Mouse (Mus musculus) c-Kit-positive CD71-positive TER-119-negative erythroid progenitor cells, embryonic 14.5 days (primary cell): ENCODE measurements around the gene Pcf11.

ENCODE experiments used
- DNase-seq: peaks from one replicate; pipeline ENCODE4 v3.0.0-alpha.2; 2013; ENCODE audit warnings: low read depth

The Pcf11 gene

DNA sequence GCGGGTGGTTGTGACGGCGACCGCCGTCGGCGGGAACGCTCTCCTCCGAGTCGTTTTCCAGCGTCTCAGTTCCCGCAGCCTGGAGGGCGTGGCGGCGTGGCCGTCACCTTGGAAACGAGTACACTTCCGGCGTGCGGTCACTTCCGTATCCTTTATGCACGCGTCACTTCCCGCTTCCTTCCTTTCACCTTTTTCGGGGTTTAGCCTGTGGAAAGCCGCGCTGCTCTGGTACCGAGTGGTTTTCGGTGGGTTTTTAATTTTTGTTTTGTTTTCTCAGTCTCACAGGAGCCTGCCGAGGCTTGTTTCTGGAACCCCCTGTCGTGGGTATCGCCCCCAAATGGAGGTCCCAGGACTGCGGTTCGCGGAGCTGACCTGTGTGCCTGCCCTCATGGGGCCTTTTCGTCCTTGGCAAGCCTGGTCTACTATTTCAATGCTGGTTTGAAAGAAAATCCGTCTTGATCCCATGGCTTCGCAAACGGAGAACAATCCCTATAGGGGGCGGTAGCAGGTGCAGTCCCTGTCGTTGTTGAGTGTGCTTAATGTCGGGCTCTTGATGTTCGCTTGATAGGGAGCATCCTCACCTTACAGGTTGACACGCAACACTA is 32.6 kb downstream of the Pcf11 start, which contains the start of gene Ankrd42:
TSS of gene Ankrd42 (minus strand) at position 122 of the 605 bp plus-strand sequence.
- peak; percentile 86 for DNase-seq

DNA sequence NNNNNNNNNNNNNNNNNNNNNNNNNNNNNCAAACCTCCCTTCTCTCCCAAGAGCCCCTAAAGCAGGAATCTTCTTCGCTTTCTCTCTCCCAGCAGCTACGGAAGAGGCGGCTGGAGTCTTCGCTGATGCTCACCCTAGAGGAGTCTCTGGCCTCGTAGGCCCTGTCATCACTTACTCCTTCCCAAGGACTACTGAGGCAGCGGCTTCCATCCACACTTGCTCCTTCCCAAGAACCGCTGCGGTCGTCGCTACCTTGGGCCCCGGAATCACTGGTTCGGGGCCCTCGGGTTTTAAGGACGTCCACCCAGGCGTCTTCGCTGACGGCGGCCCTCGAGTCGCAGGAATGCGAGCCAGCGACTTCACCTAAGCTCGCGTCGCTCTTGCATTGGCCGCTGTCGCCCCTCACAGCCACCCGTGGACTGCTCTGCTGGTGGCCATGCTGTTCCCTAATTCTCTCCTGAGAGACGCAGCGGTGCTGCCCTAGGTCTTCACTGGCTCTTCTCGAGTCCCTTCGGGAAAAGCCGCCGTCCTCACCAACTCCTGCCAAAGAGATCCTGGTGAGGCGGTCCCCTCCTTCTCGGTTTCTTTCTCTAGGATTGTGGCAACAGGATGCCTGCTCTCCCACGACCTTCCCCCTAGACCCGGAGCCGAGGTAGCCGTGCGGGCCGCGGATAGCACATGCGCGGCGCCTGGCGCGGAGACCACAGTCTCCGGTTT is 33.3 kb downstream of the Pcf11 start:
- DNase-seq = no peak

DNA sequence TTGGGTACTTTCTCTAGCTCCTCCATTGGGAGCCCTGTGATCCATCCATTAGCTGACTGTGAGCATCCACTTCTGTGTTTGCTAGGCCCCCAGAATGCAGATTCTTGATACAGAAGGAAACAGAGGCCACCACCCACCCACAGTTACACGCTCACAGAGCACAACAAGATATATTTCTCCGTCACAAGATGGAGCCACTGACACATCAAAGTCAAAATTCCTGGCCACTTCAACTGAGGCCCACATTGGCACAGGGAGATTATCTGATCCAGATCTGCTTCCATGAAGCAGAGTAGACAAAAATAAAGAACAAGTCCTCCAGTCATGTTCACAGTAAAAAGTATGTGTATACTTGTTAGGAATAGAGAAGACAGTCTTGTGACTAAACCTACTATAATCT is 39.6 kb downstream of the Pcf11 start:
- DNase-seq = no peak

DNA sequence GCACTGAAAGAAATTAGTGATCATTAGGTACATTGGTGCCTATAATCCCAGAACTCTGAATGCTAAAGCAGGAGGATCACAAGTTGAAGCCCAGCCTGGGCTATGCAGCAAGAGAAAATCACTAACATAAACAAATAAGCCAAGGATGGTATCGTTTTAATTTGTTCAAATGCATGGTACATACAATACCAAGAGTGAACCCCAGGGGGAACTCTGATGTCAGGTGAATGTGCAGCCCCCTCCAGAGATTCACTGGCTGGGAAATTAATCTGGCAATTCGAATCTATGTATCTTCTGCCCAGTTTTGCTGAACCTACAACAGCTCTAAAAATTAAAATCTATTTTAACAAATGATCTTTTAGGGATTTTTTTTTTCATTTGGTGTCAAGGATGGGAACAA is 45.2 kb downstream of the Pcf11 start:
- DNase-seq = no peak

DNA sequence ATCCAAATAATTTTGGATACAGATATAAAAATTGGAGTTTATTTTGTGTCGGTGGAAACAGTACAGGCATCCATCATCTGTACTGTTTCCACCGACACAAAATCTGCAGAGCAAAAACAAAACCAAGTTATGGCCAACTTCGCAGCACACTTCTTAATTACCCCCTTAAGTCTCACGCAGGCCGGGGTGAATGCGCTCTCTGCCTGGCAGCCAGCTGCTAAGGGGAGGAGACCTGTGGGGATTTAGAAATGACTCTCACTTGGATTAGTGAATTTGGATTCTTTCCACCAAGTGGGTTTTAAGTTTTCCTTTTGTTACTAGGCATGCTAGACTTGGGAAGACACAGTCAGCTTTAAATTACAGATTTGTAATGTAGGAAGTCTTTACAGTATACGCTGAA is 58.9 kb downstream of the Pcf11 start:
- no peak for DNase-seq

DNA sequence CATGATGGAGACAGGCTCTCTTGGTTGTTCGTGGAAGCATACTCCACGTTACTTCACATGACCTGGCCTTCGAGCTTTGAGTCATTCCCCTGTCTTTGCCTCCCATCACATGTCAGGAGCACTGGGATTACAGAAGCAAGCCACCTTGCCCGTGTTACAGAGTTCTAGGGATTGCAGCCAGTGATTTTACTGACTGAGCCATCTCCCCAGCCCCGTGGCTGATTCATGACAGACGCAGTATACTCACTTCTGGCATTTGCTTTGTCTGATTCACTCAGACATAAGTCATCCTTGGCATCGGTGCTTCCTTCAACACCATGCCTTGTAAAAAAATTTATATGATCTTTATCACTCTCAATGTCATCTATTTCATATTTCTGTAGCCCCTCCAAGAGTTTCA is 64.8 kb downstream of the Pcf11 start:
- no peak for DNase-seq
